Mouse (Mus musculus) lung, adult 2 months (tissue): Measurements from ENCODE around the gene Nfix.

ENCODE experiments used
- CTCF ChIP-seq: fragments of 200-500 bp; IDR thresholded peaks from 2 replicates; pipeline ENCODE4 v1.5.1; 2011; ENCODE audit warnings: mild to moderate bottlenecking, low read length, control low read depth; ENCODE audit not compliant: insufficient read depth
- POLR2A ChIP-seq: fragments of 200-500 bp; IDR thresholded peaks from 2 replicates; pipeline ENCODE4 v1.6.1; 2011; ENCODE audit warnings: low read depth, mild to moderate bottlenecking, control low read depth, low read length, borderline replicate concordance; ENCODE audit errors: extremely low read depth

DNA sequence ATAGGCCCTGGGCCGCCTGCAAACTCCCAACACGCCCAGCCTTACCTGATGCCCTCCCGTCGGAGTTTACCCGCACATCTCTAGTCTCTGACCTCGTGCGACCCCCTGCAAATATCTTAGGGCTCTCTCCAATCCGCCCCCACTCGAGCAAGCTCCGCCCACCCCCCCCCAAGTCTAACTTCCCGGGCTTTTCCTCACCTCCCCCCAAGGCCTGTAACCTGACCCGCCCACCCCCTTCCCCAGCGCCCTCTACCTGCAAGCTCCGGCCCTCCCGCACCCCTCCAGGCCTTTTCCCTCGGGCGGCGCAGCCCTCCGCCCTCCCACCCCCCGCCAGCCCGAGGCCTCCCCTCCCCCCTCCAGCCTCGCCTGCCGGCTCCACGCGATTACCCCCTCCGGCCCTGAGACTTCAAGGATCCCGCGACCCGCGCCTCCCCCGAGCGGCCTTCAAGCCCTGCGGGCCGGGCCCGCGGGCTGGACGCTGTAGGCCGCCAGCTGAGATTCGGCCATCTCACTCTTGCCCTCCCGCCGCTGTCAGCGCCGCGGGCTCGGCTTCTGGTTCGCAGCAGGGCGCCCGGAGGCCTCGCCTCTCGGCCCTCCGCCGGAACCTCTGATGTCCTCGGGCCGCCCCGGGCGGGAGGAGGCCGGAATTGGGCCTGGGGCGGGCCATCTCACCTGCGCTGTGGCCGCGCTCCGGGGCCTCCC is 113.0 kb downstream of the Nfix start:
- TF ChIP-seq CTCF (no peak), POLR2A (no peak)
